Mouse (Mus musculus): ENCODE measurements at regions not wholly inside any gene's neighbourhood (a gene's known extent, or its start where the extent isn't known, plus 50 kb on each side); places are given as distances from the start of the nearest gene placed in this dataset.
A peak's percentile ranks its signal among the peaks of the same experiment; 100 is the strongest.

DNA sequence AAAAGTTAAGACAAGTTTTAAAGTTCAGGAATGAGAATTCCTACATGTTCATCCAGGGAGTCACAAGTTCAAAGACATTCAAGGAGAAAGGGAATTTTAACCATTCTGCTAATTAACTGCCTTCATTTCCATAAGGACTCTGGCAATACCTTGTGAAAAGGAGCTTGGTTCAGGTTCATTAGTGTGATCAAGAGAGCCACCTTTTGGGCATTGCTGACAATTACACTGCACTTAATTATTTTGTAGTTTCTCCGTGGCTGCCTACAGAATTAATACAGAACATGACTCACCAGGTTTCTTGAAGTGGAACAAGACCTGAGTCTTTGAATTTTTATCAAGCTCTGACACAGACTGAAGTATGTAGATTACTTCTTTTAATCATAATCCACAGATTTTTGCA lies 52.4 kb upstream of the Ankef1 start:
- 2% methylated on average over 1 of the region's 1 CpGs for WGBS
- DNase-seq: peak; percentile 27 to 66

More for the DNA sequence above, 52.4 kb upstream of the Ankef1 start:
- TF ChIP-seq CTCF (IDR thresholded peaks at IDR 0.05; ENCODE audit: borderline replicate concordance, insufficient read depth, low read depth, low read length) (peak; percentile 57; the same call in 1 of the 2 replicates), POLR2A (IDR thresholded peaks at IDR 0.05; ENCODE audit: borderline replicate concordance, insufficient read depth, low read length) (no peak)
- no peak overlapping the region for H3K27ac ChIP-seq (ENCODE audit: insufficient read depth, low read length)
- no peaks in the 10 kb centered on the region for H3K4me1 ChIP-seq (ENCODE audit: control insufficient read depth, insufficient read depth, low read length)
- no peak overlapping the region for H3K4me3 ChIP-seq (replicated peaks; ENCODE audit: insufficient read depth, low read depth, low read length)
- no peaks in the 10 kb centered on the region for H3K27me3 ChIP-seq (ENCODE audit: control insufficient read depth, insufficient read depth, low read length)
